In the genomic region with DNA sequence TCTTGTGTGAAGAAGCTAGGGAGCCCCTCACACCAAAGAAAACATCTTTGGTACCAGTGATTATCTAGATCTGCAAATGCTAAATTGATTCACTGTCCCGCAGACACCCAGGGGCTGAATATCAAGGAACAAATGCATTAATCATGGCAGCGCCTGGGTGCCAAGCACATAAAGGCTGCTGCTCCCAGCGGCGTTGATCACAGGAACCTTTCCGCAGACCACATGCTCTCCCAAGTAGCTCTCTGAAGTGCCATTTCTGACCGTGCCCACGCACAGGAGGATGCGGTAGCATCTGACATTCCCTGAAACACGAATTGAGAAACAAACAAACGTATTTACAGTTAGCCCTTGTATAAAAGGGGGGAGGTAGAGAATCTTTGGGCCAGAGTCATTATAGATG, we compare ENCODE assay signal across 17 mouse cellular contexts. TPM values are rescaled to one million over a fixed set of nuclear protein-coding genes. Genes with fewer than 3 reads are reported as not detected.
DNase-seq lines count a peak whose midpoint lies in the region; ATAC-seq lines count a peak whose summit lies in the region.
"Had no signal": no experiment of that assay in that cellular context is flagged by ENCODE, and none has a peak within 500 bp of the region (broad histone marks: within the 10 kb centered on the region; RNA-seq: fewer than 3 reads in every experiment).

No protein-coding gene starts in this region.

- H3K9me3 ChIP-seq in midbrain, embryonic 11.5 days (ENCODE audit: control insufficient read depth, low read length): no peaks in the 10 kb centered on the region
- H3K9me3 ChIP-seq in midbrain, embryonic 10.5 days (replicated peaks): no peaks in the 10 kb centered on the region
- H3K9me3 ChIP-seq in hindbrain, embryonic 12.5 days (replicated peaks): no peaks in the 10 kb centered on the region
- no peaks in the 10 kb centered on the region for H3K9me3 ChIP-seq in midbrain, embryonic 14.5 days (ENCODE audit: control insufficient read depth, low read length)

- ATAC-seq in midbrain, embryonic 11.5 days (ENCODE audit: low FRiP score): no peak
- ATAC-seq in hindbrain, embryonic 12.5 days (ENCODE audit: low FRiP score): peak; percentile 51; the same call in 1 of the 2 replicates
- ATAC-seq in midbrain, embryonic 14.5 days (ENCODE audit: low FRiP score, low TSS enrichment): no peak

- H3K4me2 ChIP-seq in midbrain, embryonic 11.5 days: no peak overlapping the region
- H3K4me2 ChIP-seq in hindbrain, embryonic 12.5 days (replicated peaks): peak overlapping the region; percentile 6; the same call in 1 of the 2 replicates
- H3K4me2 ChIP-seq in midbrain, embryonic 14.5 days (ENCODE audit: low read length): no peak overlapping the region

- DNase-seq in midbrain, embryonic 11.5 days (ENCODE audit: low spot score, missing footprints): peak; percentile 28
- DNase-seq in midbrain, embryonic 10.5 days (ENCODE audit: low spot score): no peak
- peak; percentile 67 for DNase-seq in midbrain, embryonic 14.5 days
- DNase-seq in c-Kit-positive CD71-positive TER-119-positive erythroid progenitor cells, embryonic 14.5 days (ENCODE audit: low spot score): no peak
- no peak for DNase-seq in lung, postnatal 10 days
- DNase-seq in layer of hippocampus, adult 18-20 months (ENCODE audit: low spot score in 2 of 2): no peak
- DNase-seq: adrenal gland, postnatal 10 days; B cell, adult 2 months; cerebellum, adult 2 months; heart, postnatal 4 days; kidney, adult 11 months; kidney, postnatal 36 days; liver; lung, adult 18-20 months; lung, postnatal 4 days had no signal

- 77% methylated on average over 10 of the region's 10 CpGs for WGBS in midbrain, embryonic 11.5 days
- WGBS in midbrain, embryonic 10.5 days: 77% methylated on average over 10 of the region's 10 CpGs
- 32% methylated on average over 10 of the region's 10 CpGs for WGBS in hindbrain, embryonic 12.5 days
- WGBS in midbrain, embryonic 14.5 days: 26% methylated on average over 10 of the region's 10 CpGs

- no peaks in the 10 kb centered on the region for H3K27me3 ChIP-seq in midbrain, embryonic 11.5 days (ENCODE audit: control insufficient read depth, insufficient read depth, low read length)
- no peaks in the 10 kb centered on the region for H3K27me3 ChIP-seq in midbrain, embryonic 10.5 days (ENCODE audit: low read depth, poor library complexity, severe bottlenecking)
- no peaks in the 10 kb centered on the region for H3K27me3 ChIP-seq in hindbrain, embryonic 12.5 days
- H3K27me3 ChIP-seq in midbrain, embryonic 14.5 days (ENCODE audit: control insufficient read depth, insufficient read depth, low read length): no peaks in the 10 kb centered on the region

- no peaks in the 10 kb centered on the region for H3K36me3 ChIP-seq in midbrain, embryonic 11.5 days (ENCODE audit: control insufficient read depth, insufficient read depth, low read length)
- H3K36me3 ChIP-seq in midbrain, embryonic 10.5 days: no peaks in the 10 kb centered on the region
- no peaks in the 10 kb centered on the region for H3K36me3 ChIP-seq in hindbrain, embryonic 12.5 days
- no peaks in the 10 kb centered on the region for H3K36me3 ChIP-seq in midbrain, embryonic 14.5 days (ENCODE audit: control insufficient read depth, insufficient read depth, low read length)

- H3K27ac ChIP-seq in midbrain, embryonic 11.5 days (ENCODE audit: low read depth, low read length): no peak overlapping the region
- H3K27ac ChIP-seq in midbrain, embryonic 10.5 days (replicated peaks): no peak overlapping the region
- peak overlapping the region; percentile 82 for H3K27ac ChIP-seq in hindbrain, embryonic 12.5 days
- H3K27ac ChIP-seq in midbrain, embryonic 14.5 days (replicated peaks; ENCODE audit: low read depth, low read length): peak overlapping the region; percentile 77

- H3K4me1 ChIP-seq in midbrain, embryonic 11.5 days (ENCODE audit: control insufficient read depth, insufficient read depth, low read length): no peaks in the 10 kb centered on the region
- H3K4me1 ChIP-seq in midbrain, embryonic 10.5 days: peaks cover 16% of the 10 kb centered on the region; the same call in 1 of the 2 replicates
- H3K4me1 ChIP-seq in hindbrain, embryonic 12.5 days: peaks cover 9% of the 10 kb centered on the region
- H3K4me1 ChIP-seq in midbrain, embryonic 14.5 days (ENCODE audit: control insufficient read depth, insufficient read depth, low read length): peaks cover 21% of the 10 kb centered on the region

- peak overlapping the region; percentile 22; the same call in 1 of the 2 replicates for H3K9ac ChIP-seq in midbrain, embryonic 11.5 days (ENCODE audit: low read length)
- H3K9ac ChIP-seq in hindbrain, embryonic 12.5 days: peak overlapping the region; percentile 3; the same call in 1 of the 2 replicates
- peak overlapping the region; percentile 23; the same call in 1 of the 2 replicates for H3K9ac ChIP-seq in midbrain, embryonic 14.5 days (replicated peaks; ENCODE audit: low read length)

- H3K4me3 ChIP-seq in midbrain, embryonic 11.5 days (ENCODE audit: low read depth, low read length): no peak overlapping the region
- H3K4me3 ChIP-seq in midbrain, embryonic 10.5 days: no peak overlapping the region
- no peak overlapping the region for H3K4me3 ChIP-seq in hindbrain, embryonic 12.5 days
- no peak overlapping the region for H3K4me3 ChIP-seq in midbrain, embryonic 14.5 days (replicated peaks; ENCODE audit: low read depth, low read length)
- H3K4me3 ChIP-seq: erythroblast, embryonic 14.5 days had no signal

RNA-seq across cellular contexts. Expression of gene Zfp169, which starts 47.1 kb away (rescaled TPM):
- polyA plus RNA-seq in midbrain, embryonic 11.5 days (2014; fragmentation: Nextera tagmentation; extraction: Ambion mirVana): 8.5 and 9.0 TPM in 2 replicates
- polyA plus RNA-seq in midbrain, embryonic 10.5 days (2016; fragmentation: Nextera tagmentation; extraction: Ambion mirVana): 4.7 TPM in 2 replicates
- 7.4 TPM in 2 replicates for polyA plus RNA-seq in hindbrain, embryonic 12.5 days (2016; fragmentation: Nextera tagmentation; extraction: Ambion mirVana)
- 6.8 and 7.4 TPM in 2 replicates for polyA plus RNA-seq in midbrain, embryonic 14.5 days (2014; fragmentation: Nextera tagmentation; extraction: Ambion mirVana)
- total RNA-seq in layer of hippocampus, adult 18-20 months (2021): 10 to 100 TPM; 19.4 to 24.9 TPM

RNA-seq across cellular contexts. Expression of gene A830005F24Rik, which starts 47.2 kb away (rescaled TPM):
- polyA plus RNA-seq in midbrain, embryonic 11.5 days (2014; fragmentation: Nextera tagmentation; extraction: Ambion mirVana): 2.9 and 3.1 TPM in 2 replicates
- polyA plus RNA-seq in midbrain, embryonic 10.5 days (2016; fragmentation: Nextera tagmentation; extraction: Ambion mirVana): 2.1 and 3.1 TPM in 2 replicates
- 3.2 and 4.0 TPM in 2 replicates for polyA plus RNA-seq in hindbrain, embryonic 12.5 days (2016; fragmentation: Nextera tagmentation; extraction: Ambion mirVana)
- 2.6 and 3.1 TPM in 2 replicates for polyA plus RNA-seq in midbrain, embryonic 14.5 days (2014; fragmentation: Nextera tagmentation; extraction: Ambion mirVana)
- total RNA-seq in layer of hippocampus, adult 18-20 months (2021): 1 to 10 TPM; 1.5 to 3.5 TPM
- total RNA-seq: heart, postnatal 4 days had no signal
- polyA plus RNA-seq: erythroblast, embryonic 14.5 days had no signal

Comparison
In these comparisons a context has a peak if more than half of its experiments do, and no peak if none do; other contexts are left out.
1. DNase-seq: peak in midbrain, embryonic 11.5 days (single experiment) and midbrain, embryonic 14.5 days (single experiment); none in midbrain, embryonic 10.5 days (single experiment), c-Kit-positive CD71-positive TER-119-positive erythroid progenitor cells, embryonic 14.5 days (single experiment), lung, postnatal 10 days (single experiment) and layer of hippocampus, adult 18-20 months (0 of 2).
2. H3K27ac ChIP-seq: peak in hindbrain, embryonic 12.5 days (single experiment) and midbrain, embryonic 14.5 days (single experiment); none in midbrain, embryonic 11.5 days (single experiment) and midbrain, embryonic 10.5 days (single experiment).
3. Peak in every context shown above with its lines, with median percentiles within 50 percentile points of each other: H3K9ac ChIP-seq.